Mouse (Mus musculus) embryonic facial prominence, embryonic 11.5 days (tissue): Measurements from ENCODE around the gene Nckap5l. TPM values are rescaled to one million over a fixed set of nuclear protein-coding genes. Genes with fewer than 3 reads are reported as not detected.
A peak's percentile ranks its signal among the peaks of the same experiment; 100 is the strongest.
"Not testable (repeated sequence)": the region's sequence is repeated elsewhere in the genome, so short reads cannot be mapped to it uniquely, and the experiment has no call there.

ENCODE experiments used
- ATAC-seq: fragments of 200-750 bp; cut with Nextera tagmentation; replicated peaks from 2 replicates; pipeline ENCODE4 v1.8.0; 2017; ENCODE audit warnings: low read depth; ENCODE audit not compliant: insufficient number of reproducible peaks, low FRiP score, low TSS enrichment
- DNase-seq: peaks from one replicate; pipeline ENCODE4 v3.0.0-alpha.2; 2015; ENCODE audit warnings: low spot score
- H3K27ac ChIP-seq: fragments of 300-500 bp; sonication (generic); replicated peaks from 2 replicates; pipeline ENCODE4 v1.5.1; 2014; ENCODE audit warnings: mild to moderate bottlenecking, low read depth, low read length, control low read depth
- H3K27me3 ChIP-seq: fragments of 300-500 bp; sonication (generic); 2 replicates; pipeline ENCODE4 v1.6.1; 2014; ENCODE audit warnings: mild to moderate bottlenecking, low read length, moderate library complexity, mixed read lengths; ENCODE audit not compliant: control insufficient read depth, insufficient read depth
- H3K36me3 ChIP-seq: fragments of 300-500 bp; sonication (generic); replicated peaks from 2 replicates; pipeline ENCODE4 v1.6.1; 2014; ENCODE audit warnings: low read depth, mild to moderate bottlenecking, low read length, moderate library complexity, mixed read lengths; ENCODE audit not compliant: control insufficient read depth, insufficient read depth
- H3K4me1 ChIP-seq: fragments of 300-500 bp; sonication (generic); 2 replicates; pipeline ENCODE4 v1.6.1; 2014; ENCODE audit warnings: low read length, mixed read lengths; ENCODE audit not compliant: control insufficient read depth, insufficient read depth
- H3K4me2 ChIP-seq: fragments of 300-500 bp; sonication (generic); 2 replicates; pipeline ENCODE4 v1.6.1; 2014; ENCODE audit warnings: low read depth, mild to moderate bottlenecking, control low read depth, low read length, moderate library complexity
- H3K4me3 ChIP-seq: fragments of 300-500 bp; sonication (generic); 2 replicates; pipeline ENCODE4 v1.5.1; 2014; ENCODE audit warnings: low read depth, low read length, control low read depth
- H3K9ac ChIP-seq: fragments of 300-500 bp; sonication (generic); replicated peaks from 2 replicates; pipeline ENCODE4 v1.6.1; 2014; ENCODE audit warnings: mild to moderate bottlenecking, control low read depth, low read length
- H3K9me3 ChIP-seq: fragments of 300-500 bp; sonication (generic); replicated peaks from 2 replicates; pipeline ENCODE4 v1.6.1; 2016; ENCODE audit warnings: mild to moderate bottlenecking, low read length, inconsistent platforms, mixed read lengths; ENCODE audit not compliant: control insufficient read depth
- WGBS: fragments of 180-500 bp; shearing (Covaris S2); extraction: QIAGEN DNeasy Blood & Tissue Kit; methylation state at CpG from one replicate; pipeline ENCODE4 v1.1.7; 2014; 5-methylcytosine and 5-hydroxymethylcytosine counted together
- polyA plus RNA-seq: library from polyadenylated mRNA; unstranded; fragments of >200 nt; fragmentation: Nextera tagmentation; extraction: Ambion mirVana; gene quantifications from 2 replicates; pipeline ENCODE4 v1.2.1, GENCODE M21; 2014

The Nckap5l gene
- polyA plus RNA-seq, 1 experiment from 2014 or later = 9.0 TPM

DNA sequence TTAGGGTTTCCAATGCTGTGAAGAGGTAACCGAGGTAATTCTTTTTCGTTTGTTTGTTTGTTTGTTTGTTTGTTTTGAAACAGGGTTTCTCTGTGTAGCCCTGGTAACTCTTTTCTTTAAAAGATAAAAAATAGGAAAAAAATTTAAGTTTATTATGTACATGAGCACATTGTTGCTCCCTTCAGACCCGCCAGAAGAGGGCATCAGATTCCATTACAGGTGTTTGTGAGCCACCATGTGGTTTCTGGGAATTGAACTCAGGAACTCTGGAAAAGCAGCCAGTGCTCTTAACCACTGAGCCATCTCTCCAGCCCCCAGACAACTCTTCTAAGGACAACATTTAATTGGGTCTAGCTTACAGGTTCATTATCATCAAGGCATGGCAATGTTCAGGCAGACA is 71.4 kb downstream of the Nckap5l start:
- H3K4me3 ChIP-seq, H3K27me3 ChIP-seq, H3K9ac ChIP-seq, H3K4me1 ChIP-seq, ATAC-seq, H3K4me2 ChIP-seq, H3K9me3 ChIP-seq, H3K27ac ChIP-seq, H3K36me3 ChIP-seq, DNase-seq: not testable (repeated sequence)
- 73% methylated on average over 3 of the region's 3 CpGs for WGBS

DNA sequence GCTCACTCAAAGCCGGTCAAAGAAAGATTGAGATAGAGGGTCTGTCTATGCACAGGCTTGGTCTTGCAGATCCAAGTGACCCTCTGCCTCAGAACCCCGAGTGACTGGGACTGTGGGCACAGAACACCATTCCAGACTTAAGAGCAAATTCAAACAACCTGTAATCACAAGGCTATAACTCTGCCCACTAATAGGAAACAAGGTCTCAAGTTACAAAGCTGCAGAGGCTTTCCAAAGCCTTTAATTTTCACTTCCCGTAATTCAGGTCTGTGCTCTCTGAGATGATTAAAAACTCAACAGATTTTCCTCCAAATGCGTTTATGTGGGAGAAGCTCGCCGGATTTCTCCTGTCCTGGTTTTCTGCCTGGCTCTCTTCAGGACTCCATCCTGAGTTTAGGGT is 73.5 kb downstream of the Nckap5l start:
- WGBS = 38% methylated on average over 6 of the region's 6 CpGs
- peak; percentile 48 for DNase-seq
- ATAC-seq = no peak

DNA sequence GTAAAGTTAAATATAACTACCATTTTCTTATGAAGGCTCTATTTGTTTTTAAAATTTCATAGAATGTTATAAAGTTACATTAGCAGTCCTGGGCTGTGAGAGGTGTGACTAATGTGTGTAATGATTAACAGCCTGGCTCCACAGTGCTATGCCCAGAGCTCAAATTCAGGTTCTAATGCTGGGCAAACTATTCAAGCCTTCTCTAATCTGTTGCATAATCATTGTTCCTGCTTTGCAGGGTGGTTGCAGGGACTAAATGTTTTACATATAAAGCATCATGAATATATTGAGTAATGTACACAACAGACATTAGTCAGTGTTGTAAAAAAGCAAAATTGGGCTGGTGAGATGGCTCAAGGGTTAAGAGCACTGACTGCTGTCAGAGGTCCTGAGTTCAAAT is 74.7 kb downstream of the Nckap5l start:
- DNase-seq (no peak), ATAC-seq (no peak)
- H3K27ac ChIP-seq = no peak overlapping the region
- H3K27me3 ChIP-seq = no peaks in the 10 kb centered on the region
- no peaks in the 10 kb centered on the region for H3K9me3 ChIP-seq
- no peaks in the 10 kb centered on the region for H3K36me3 ChIP-seq
- H3K4me3 ChIP-seq = no peak overlapping the region
- no peaks in the 10 kb centered on the region; the same call in 1 of the 2 replicates for H3K4me1 ChIP-seq
- no peak overlapping the region for H3K4me2 ChIP-seq
- H3K9ac ChIP-seq = no peak overlapping the region

More for the DNA sequence above, 73.5 kb downstream of the Nckap5l start:
- Histone ChIP-seq H3K9me3 (no peaks in the 10 kb centered on the region), H3K4me1 (no peaks in the 10 kb centered on the region; the same call in 1 of the 2 replicates), H3K36me3 (no peaks in the 10 kb centered on the region), H3K27ac (no peak overlapping the region), H3K9ac (no peak overlapping the region), H3K4me3 (no peak overlapping the region), H3K27me3 (no peaks in the 10 kb centered on the region), H3K4me2 (no peak overlapping the region)

DNA sequence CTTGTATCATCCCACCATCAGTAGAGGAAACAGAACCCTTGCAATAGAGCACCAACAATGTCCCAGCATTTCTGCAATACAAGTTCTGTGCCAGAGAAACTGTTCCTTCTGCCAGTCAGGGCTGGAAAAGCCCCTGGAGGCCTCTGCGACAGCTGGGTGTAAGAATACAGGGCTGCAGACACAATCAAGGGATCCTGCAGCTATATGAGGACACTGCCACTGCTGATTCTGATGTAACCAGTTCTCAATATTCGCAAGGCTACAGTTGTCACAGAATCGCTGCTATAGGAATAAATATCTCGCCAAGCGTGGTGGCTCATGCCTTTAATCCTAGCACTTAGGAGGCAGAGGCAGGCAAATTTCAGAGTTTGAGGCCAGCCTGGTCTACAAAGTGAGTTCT is 81.3 kb downstream of the Nckap5l start:
- 85% methylated on average over 5 of the region's 5 CpGs for WGBS
- DNase-seq (no peak), ATAC-seq (no peak)
- H3K4me3 ChIP-seq = no peak overlapping the region
- no peak overlapping the region for H3K27ac ChIP-seq
- no peaks in the 10 kb centered on the region for H3K36me3 ChIP-seq
- no peaks in the 10 kb centered on the region for H3K4me1 ChIP-seq
- no peak overlapping the region for H3K4me2 ChIP-seq
- no peaks in the 10 kb centered on the region for H3K27me3 ChIP-seq
- no peak overlapping the region for H3K9ac ChIP-seq
- H3K9me3 ChIP-seq = no peaks in the 10 kb centered on the region

DNA sequence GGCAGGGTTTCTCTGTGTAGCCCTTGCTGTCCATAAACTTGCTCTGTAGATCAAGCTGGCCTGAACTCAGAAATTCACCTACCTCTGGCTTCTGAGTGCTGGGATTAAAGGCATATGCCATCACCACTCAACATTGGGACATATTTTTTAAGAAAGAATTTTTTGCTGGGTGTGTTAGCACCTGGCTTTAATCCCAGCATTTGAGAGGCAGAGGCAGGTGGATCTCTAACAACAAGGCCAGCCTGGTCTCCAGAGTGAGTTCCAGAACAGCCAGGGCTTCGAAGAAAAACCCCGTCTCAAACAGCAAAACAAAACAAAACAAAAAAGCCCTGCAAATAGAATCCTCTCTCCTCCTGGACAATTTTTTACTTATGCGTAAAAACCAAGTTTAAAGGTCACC is 82.0 kb downstream of the Nckap5l start:
- 87% methylated on average over 3 of the region's 3 CpGs for WGBS
- Histone ChIP-seq H3K27me3 (no peaks in the 10 kb centered on the region), H3K9ac (no peak overlapping the region), H3K9me3 (no peaks in the 10 kb centered on the region), H3K4me2 (no peak overlapping the region), H3K4me3 (no peak overlapping the region), H3K36me3 (no peaks in the 10 kb centered on the region), H3K4me1 (no peaks in the 10 kb centered on the region), H3K27ac (no peak overlapping the region)
- DNase-seq (no peak), ATAC-seq (no peak)

DNA sequence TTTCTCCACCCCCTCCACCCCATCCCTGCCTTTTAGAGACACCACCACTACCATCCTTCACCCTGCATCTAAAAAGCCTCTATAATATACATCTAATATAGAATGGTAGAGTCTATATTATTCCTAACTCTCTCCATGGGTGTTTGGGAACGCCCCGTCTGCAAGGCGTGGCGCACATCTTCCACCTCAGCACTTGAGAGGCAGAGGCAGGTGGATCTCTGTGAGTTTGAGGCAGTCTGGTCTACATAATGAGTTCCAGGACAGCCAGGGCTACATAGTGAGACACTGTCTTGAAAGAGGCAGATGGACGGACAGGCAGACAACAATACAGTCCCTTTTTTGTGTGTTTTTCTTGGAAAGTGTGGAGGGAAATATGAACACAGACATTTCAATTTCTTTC is 82.5 kb downstream of the Nckap5l start:
- no peaks in the 10 kb centered on the region for H3K9me3 ChIP-seq
- H3K4me2 ChIP-seq = no peak overlapping the region
- no peak overlapping the region for H3K27ac ChIP-seq
- no peaks in the 10 kb centered on the region for H3K27me3 ChIP-seq
- H3K9ac ChIP-seq = no peak overlapping the region
- no peak overlapping the region for H3K4me3 ChIP-seq
- 88% methylated on average over 5 of the region's 5 CpGs for WGBS
- ATAC-seq (no peak), DNase-seq (no peak)
- no peaks in the 10 kb centered on the region for H3K36me3 ChIP-seq
- no peaks in the 10 kb centered on the region for H3K4me1 ChIP-seq

DNA sequence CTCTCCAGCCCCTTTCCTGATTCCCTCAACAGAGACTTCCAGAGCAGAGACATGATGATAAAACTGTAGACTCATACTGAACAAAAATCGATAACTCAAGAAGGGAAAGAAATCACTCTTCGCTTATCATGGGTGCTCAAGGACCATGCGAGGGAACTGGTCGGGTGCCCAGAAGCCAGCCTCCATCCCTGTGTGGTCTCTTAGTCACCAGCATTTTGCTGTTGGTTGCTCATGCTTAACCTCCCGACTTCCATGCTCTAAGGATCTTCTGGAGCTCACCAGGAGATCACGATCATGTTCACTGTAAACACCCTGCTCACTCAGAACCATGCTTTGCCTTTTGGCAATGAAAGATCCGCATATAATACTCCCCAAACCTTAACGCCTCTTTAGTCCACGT is 84.8 kb downstream of the Nckap5l start:
- Histone ChIP-seq H3K9me3 (no peaks in the 10 kb centered on the region), H3K36me3 (no peaks in the 10 kb centered on the region), H3K4me1 (peaks cover 5% of the 10 kb centered on the region), H3K27me3 (no peaks in the 10 kb centered on the region), H3K4me3 (no peak overlapping the region), H3K27ac (no peak overlapping the region), H3K9ac (no peak overlapping the region), H3K4me2 (no peak overlapping the region)
- no peak for DNase-seq
- ATAC-seq = no peak
- 83% methylated on average over 9 of the region's 9 CpGs for WGBS
